Mouse (Mus musculus): ENCODE data around the gene Hat1. TPM values are rescaled to one million over a fixed set of nuclear protein-coding genes. Genes with fewer than 3 reads are reported as not detected.

Gene Hat1
- 165 and 199 TPM in 2 replicates for polyA plus RNA-seq (2016; fragmentation: Nextera tagmentation; extraction: Ambion mirVana)

- Histone ChIP-seq H3K4me3 (peak within 1 kb of the TSS; percentile 93), H3K27me3 (ENCODE audit: insufficient read depth, poor library complexity, severe bottlenecking) (no peaks in the 10 kb centered on the region), H3K27ac (peak within 1 kb of the TSS; percentile 92), H3K36me3 (peaks cover 39% of the 10 kb centered on the region), H3K9me3 (no peaks in the 10 kb centered on the region), H3K4me1 (replicated peaks) (peaks cover 18% of the 10 kb centered on the region)
- DNase-seq (ENCODE audit: low spot score), result peak; percentile 98
- WGBS, result under 1% methylated on average over 66 of the region's 66 CpGs
These were observed at the start of gene Hat1 for GRCm38 (mm10) chr2:71388951-71389763. Gene Hat1, plus strand, starts transcription at chr2:71388958.

GRCm38 (mm10) chr2:71340126-71340525 lies 48.6 kb upstream of the Hat1 start:
- Histone ChIP-seq H3K4me3 (no peak overlapping the region), H3K4me1 (replicated peaks) (no peaks in the 10 kb centered on the region), H3K27me3 (ENCODE audit: insufficient read depth, poor library complexity, severe bottlenecking) (no peaks in the 10 kb centered on the region), H3K27ac (no peak overlapping the region), H3K9me3 (peaks cover 5% of the 10 kb centered on the region; the same call in 1 of the 2 replicates), H3K36me3 (peaks cover 19% of the 10 kb centered on the region)
- DNase-seq (ENCODE audit: low spot score), result no peak
- 90% methylated on average over 5 of the region's 5 CpGs for WGBS

- DNase-seq (ENCODE audit: low spot score), result no peak
- Histone ChIP-seq H3K27ac (no peak overlapping the region), H3K27me3 (ENCODE audit: insufficient read depth, poor library complexity, severe bottlenecking) (no peaks in the 10 kb centered on the region), H3K4me3 (no peak overlapping the region), H3K36me3 (peaks cover 19% of the 10 kb centered on the region), H3K9me3 (peaks cover 5% of the 10 kb centered on the region; the same call in 1 of the 2 replicates), H3K4me1 (replicated peaks) (no peaks in the 10 kb centered on the region)
- WGBS, result 93% methylated on average over 10 of the region's 10 CpGs
These were observed 44.7 kb upstream of the Hat1 start for GRCm38 (mm10) chr2:71343884-71344640.

- Histone ChIP-seq H3K27me3 (ENCODE audit: insufficient read depth, poor library complexity, severe bottlenecking) (no peaks in the 10 kb centered on the region), H3K4me3 (no peak overlapping the region), H3K36me3 (peaks cover 18% of the 10 kb centered on the region), H3K27ac (no peak overlapping the region), H3K4me1 (replicated peaks) (no peaks in the 10 kb centered on the region), H3K9me3 (peaks cover 5% of the 10 kb centered on the region; the same call in 1 of the 2 replicates)
- DNase-seq (ENCODE audit: low spot score), result no peak
- WGBS, result 88% methylated on average over 10 of the region's 10 CpGs
These were observed 41.6 kb upstream of the Hat1 start for GRCm38 (mm10) chr2:71347160-71347559.

DNA sequence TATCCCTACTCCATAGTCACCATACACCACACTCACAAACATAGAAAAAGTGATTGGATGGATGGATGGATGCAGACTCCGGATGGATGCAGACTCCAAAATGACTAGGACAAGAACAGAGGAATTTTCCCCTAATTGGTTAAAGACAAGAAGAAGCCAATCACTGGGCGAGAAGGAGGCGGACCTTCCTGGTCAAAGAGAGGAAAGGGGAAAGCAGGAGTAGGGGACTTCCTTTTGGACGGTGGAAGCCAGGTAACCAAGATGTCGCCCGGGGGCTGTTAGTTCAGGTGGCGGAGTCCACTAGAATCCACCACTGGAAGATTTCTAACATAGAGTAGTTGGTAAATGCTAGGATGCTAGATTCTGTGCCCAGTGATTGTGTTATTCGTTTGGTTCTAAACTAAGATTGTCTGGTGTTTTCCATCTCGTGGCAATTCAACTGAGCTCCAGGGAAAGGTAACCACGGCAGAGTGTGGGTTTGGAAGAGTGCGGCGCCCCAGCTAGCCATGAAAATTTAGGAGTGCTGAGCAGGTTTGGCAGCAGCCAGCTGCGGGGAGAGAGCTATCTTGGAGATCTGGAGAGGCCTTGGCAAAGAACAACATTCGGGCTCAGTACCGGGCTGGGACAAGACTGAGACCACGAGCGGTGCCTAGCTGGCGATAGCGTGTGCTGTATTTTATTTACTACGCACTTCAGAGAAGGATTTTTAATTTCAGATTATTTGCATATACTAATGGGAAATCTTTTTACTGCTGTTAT lies 40.8 kb upstream of the Hat1 start:
- Histone ChIP-seq H3K27me3 (ENCODE audit: insufficient read depth, poor library complexity, severe bottlenecking) (no peaks in the 10 kb centered on the region), H3K9me3 (peaks cover 5% of the 10 kb centered on the region; the same call in 1 of the 2 replicates), H3K27ac (no peak overlapping the region), H3K4me1 (replicated peaks) (no peaks in the 10 kb centered on the region), H3K4me3 (no peak overlapping the region), H3K36me3 (peaks cover 12% of the 10 kb centered on the region)
- WGBS, result 93% methylated on average over 20 of the region's 20 CpGs
- no peak for DNase-seq (ENCODE audit: low spot score)

GRCm38 (mm10) chr2:71349511-71349910 lies 39.2 kb upstream of the Hat1 start:
- WGBS, result 84% methylated on average over 2 of the region's 2 CpGs
- Histone ChIP-seq H3K4me3 (no peak overlapping the region), H3K9me3 (no peaks in the 10 kb centered on the region), H3K27me3 (ENCODE audit: insufficient read depth, poor library complexity, severe bottlenecking) (no peaks in the 10 kb centered on the region), H3K27ac (no peak overlapping the region), H3K4me1 (replicated peaks) (peaks cover 13% of the 10 kb centered on the region), H3K36me3 (no peaks in the 10 kb centered on the region)
- no peak for DNase-seq (ENCODE audit: low spot score)

DNA sequence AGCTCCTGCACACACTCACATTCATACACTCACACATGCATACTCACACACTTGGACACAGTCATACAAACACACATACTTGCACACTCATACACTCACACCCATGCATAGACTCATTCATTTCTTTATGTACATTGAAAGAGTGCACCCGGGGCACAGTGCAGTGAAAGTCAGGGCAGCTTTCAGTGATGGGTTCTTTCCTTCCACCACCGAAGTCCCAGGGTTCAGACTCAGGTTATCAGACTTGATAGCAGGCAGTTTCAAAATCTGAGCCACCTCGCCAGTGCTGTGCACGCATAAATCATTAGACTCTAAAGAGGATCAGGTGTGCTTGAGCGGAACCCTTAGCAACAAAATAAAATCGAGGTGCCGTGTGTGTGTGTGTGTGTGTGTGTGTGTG lies 38.6 kb upstream of the Hat1 start:
- Histone ChIP-seq H3K4me3 (no peak overlapping the region), H3K9me3 (no peaks in the 10 kb centered on the region)
- no peak for DNase-seq (ENCODE audit: low spot score)

DNA sequence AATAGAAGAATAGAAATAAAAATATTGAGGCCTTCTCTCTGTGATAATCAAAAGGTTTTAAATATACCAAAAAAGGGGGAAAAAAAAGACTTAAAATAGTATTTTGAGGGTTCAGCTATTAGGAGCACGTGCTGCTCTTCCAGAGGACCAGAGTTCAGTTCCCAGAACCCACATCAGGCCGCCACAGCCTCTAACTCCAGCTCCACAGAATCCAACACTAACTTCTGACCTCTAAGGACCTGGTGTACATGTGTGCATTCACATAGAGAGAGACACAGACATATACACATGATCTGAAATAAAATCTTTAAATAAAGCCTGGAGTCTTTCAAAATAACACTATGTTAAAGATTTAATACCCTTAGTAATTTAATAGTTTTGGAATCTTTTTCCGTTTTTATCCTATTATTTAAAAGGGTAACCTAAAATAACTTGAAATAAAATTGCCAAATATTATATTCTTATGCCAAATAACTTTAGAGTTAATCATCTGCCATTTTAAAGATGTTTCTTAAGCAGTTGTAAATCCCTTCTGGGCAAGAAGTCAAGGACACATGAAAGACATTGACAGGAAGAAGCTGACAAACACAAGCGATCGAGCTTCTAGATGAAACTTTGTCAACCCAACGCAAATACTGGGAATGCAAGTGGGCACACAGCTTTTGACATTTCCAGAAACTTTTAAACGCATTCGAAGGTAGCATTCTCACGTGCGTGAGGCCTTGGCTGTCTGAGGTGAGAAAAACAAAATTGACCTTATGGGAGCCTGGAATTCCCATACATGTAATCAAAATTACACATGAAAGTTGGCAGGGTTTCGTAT lies 37.6 kb upstream of the Hat1 start:
- no peak overlapping the region for H3K27ac ChIP-seq
- WGBS, result 90% methylated on average over 11 of the region's 11 CpGs

More for the DNA sequence above, 38.6 kb upstream of the Hat1 start:
- no peak overlapping the region for H3K27ac ChIP-seq
- WGBS, result 89% methylated on average over 7 of the region's 7 CpGs
- H3K36me3 ChIP-seq, result no peaks in the 10 kb centered on the region
- peaks cover 13% of the 10 kb centered on the region for H3K4me1 ChIP-seq (replicated peaks)
- no peaks in the 10 kb centered on the region for H3K27me3 ChIP-seq (ENCODE audit: insufficient read depth, poor library complexity, severe bottlenecking)

DNA sequence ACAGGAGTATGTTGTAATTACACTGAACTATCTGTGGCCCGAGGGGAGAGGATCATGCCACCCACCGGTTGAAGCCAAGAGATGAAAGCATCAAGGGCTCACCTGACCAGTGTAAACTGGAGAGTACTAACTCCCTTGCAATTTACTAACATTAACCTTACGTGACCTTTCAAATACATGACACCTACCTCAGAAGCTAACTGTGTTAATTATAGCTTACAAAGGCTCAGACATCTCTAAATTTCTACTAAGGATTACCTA lies 37.1 kb upstream of the Hat1 start:
- H3K4me3 ChIP-seq, result no peak overlapping the region
- DNase-seq (ENCODE audit: low spot score), result no peak
- no peak overlapping the region for H3K27ac ChIP-seq
- no peaks in the 10 kb centered on the region for H3K36me3 ChIP-seq
- peaks cover 13% of the 10 kb centered on the region for H3K4me1 ChIP-seq (replicated peaks)
- no peaks in the 10 kb centered on the region for H3K9me3 ChIP-seq
- no peaks in the 10 kb centered on the region for H3K27me3 ChIP-seq (ENCODE audit: insufficient read depth, poor library complexity, severe bottlenecking)
- WGBS, result 87% methylated on average over 3 of the region's 3 CpGs

More for the DNA sequence above, 37.6 kb upstream of the Hat1 start:
- Histone ChIP-seq H3K4me1 (replicated peaks) (peaks cover 13% of the 10 kb centered on the region), H3K4me3 (no peak overlapping the region), H3K36me3 (no peaks in the 10 kb centered on the region), H3K27me3 (ENCODE audit: insufficient read depth, poor library complexity, severe bottlenecking) (no peaks in the 10 kb centered on the region), H3K9me3 (no peaks in the 10 kb centered on the region)
- DNase-seq (ENCODE audit: low spot score), result no peak

DNA sequence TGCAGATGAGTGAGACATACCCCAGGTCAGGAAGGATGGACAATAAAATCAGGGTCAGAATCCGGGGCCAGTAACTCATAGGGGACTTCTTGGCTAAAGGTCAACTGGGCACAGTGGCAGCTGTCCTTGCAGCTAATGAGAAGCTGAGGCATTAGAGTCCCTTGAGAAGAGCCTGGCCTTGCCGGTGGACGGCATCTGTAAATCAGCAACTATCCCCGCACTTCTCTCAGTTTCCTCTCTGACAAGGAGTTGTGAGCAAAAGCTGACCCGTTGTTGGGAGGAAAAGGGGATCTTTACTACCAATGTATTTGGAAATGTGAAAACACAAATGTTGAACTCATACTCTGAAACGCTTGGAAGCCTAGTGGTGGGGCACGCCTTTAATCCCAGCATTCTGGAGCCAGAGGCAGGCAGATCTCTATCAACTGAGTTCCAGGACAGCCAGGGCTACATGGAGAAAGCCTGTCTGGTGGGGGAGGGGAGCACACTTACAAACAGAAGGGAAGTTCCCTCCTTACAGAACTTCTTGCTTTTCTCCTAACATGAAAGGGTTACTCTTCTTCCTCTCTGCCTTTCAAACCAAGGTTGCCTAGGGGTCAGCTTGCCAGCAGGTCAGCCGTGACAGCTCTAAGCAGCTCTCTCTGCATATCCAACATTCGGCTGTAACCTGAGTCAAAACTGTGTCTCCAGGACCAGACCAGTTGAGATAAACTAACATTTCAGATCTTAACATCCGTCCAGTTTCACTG lies 35.3 kb upstream of the Hat1 start:
- Histone ChIP-seq H3K4me3 (no peak overlapping the region), H3K9me3 (no peaks in the 10 kb centered on the region), H3K4me1 (replicated peaks) (peaks cover 13% of the 10 kb centered on the region), H3K27me3 (ENCODE audit: insufficient read depth, poor library complexity, severe bottlenecking) (no peaks in the 10 kb centered on the region), H3K27ac (peak overlapping the region; percentile 40; the same call in 1 of the 2 replicates), H3K36me3 (no peaks in the 10 kb centered on the region)
- 50% methylated on average over 10 of the region's 10 CpGs for WGBS
- peak; percentile 20 for DNase-seq (ENCODE audit: low spot score)

GRCm38 (mm10) chr2:71354055-71354425 lies 34.7 kb upstream of the Hat1 start:
- 64% methylated on average over 5 of the region's 5 CpGs for WGBS
- no peak for DNase-seq (ENCODE audit: low spot score)
- H3K36me3 ChIP-seq, result no peaks in the 10 kb centered on the region
- no peak overlapping the region for H3K4me3 ChIP-seq
- peaks cover 13% of the 10 kb centered on the region for H3K4me1 ChIP-seq (replicated peaks)
- H3K9me3 ChIP-seq, result no peaks in the 10 kb centered on the region
- no peaks in the 10 kb centered on the region for H3K27me3 ChIP-seq (ENCODE audit: insufficient read depth, poor library complexity, severe bottlenecking)
- peak overlapping the region; percentile 40; the same call in 1 of the 2 replicates for H3K27ac ChIP-seq

Measured in hindbrain, embryonic 10.5 days (tissue).